Mouse (Mus musculus): ENCODE data around the gene Madd.

GRCm38 (mm10) chr2:91119061-91119460, 64.6 kb downstream of the Madd start:
- TF ChIP-seq CTCF (IDR thresholded peaks at IDR 0.05; ENCODE audit: low read depth) (no peak), EP300 (IDR thresholded peaks at IDR 0.05; ENCODE audit: low read depth) (no peak)

All from liver, embryonic 14.5 days (tissue).